ENCODE assay signal across 1 mouse cellular context in the genomic region with DNA sequence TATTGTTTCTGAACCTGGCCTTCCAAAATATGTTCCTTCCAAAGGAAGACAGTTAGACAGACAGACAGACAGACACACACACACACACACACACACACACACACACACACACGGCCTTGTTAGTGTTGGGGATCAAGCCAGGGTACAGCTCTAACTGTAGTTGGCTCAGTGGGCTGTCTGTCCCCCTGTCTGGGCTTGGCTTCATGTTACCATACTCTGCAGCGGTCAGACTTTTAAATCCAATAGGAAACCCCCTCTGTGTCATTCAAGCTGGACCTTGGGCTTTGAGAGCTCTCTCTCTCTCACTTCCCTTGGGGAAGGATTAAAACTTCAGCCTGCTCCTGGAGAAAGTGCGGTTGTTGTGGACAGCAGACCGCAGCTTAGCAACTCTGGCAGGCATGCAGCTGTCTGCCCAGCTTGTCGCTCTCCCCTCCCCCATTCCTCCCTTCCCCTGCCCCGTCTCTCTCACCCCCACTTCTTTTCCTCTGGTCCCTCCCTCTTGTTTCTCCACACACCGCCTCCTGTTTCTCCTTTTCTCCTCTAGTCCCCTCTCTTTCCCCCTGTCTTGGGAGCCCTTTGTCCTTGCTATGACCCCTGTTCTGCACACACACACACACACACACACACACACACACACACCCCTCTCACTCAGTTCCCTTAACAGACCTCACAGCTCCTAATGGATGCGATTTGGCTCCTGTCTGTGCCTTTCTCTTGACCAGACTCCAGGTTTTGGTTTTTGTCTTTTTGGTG.
TF ChIP-seq lines count a peak whose summit lies in the region.

No protein-coding gene starts in this region.

TF ChIP-seq in CH12.LX, 34 proteins besides CTCF, POLR2A, EP300 and RAD21 (continued from another document):
- no peak for TF ChIP-seq NELFE (IDR thresholded peaks at IDR 0.05; ENCODE audit: low read depth, low read length)
- no peak for TF ChIP-seq MEF2A (IDR thresholded peaks at IDR 0.05; ENCODE audit: borderline replicate concordance, low read depth, low read length)
- no peak for TF ChIP-seq BHLHE40 (IDR thresholded peaks at IDR 0.05; ENCODE audit: low read depth, low read length)
- TF ChIP-seq ZMIZ1 (IDR thresholded peaks at IDR 0.05; ENCODE audit: low read depth, low read length), result no peak
- no peak for TF ChIP-seq E2F4 (IDR thresholded peaks at IDR 0.05; ENCODE audit: insufficient replicate concordance, low read depth, low read length)
- TF ChIP-seq USF1 (IDR thresholded peaks at IDR 0.05; ENCODE audit: low read depth, low read length), result no peak
- TF ChIP-seq ZKSCAN1 (IDR thresholded peaks at IDR 0.05; ENCODE audit: borderline replicate concordance, low read depth, low read length), result no peak
- TF ChIP-seq MAFK (IDR thresholded peaks at IDR 0.05; ENCODE audit: insufficient replicate concordance, low read length), result no peak
- no peak for TF ChIP-seq RCOR1 (conservative IDR thresholded peaks at IDR 0.05; ENCODE audit: low read depth, low read length)
- TF ChIP-seq PAX5 (IDR thresholded peaks at IDR 0.05; ENCODE audit: low read length), result no peak
- no peak for TF ChIP-seq HCFC1 (IDR thresholded peaks at IDR 0.05; ENCODE audit: low read depth, low read length)
- TF ChIP-seq MAX (IDR thresholded peaks at IDR 0.05; ENCODE audit: low read length), result no peak
- 0 out of 2 replicates have a peak, but pooled peaks have one; percentile 15 for TF ChIP-seq MYC (IDR thresholded peaks at IDR 0.05; ENCODE audit: low read depth, low read length)
- no peak for TF ChIP-seq ZNF384 (IDR thresholded peaks at IDR 0.05; ENCODE audit: low read depth, low read length)
- TF ChIP-seq USF2 (conservative IDR thresholded peaks at IDR 0.05; ENCODE audit: low read depth, low read length), result no peak
TF ChIP-seq in CH12.LX: peak in this region for 4.
